8 mouse cellular contexts compared by ENCODE assay signal in genomic region chr11:102924557-102925350, GRCm38 (mm10). TPM values are rescaled to one million over a fixed set of nuclear protein-coding genes. Genes with fewer than 3 reads are reported as not detected.
A peak's percentile ranks its signal among the peaks of the same experiment; 100 is the strongest.
DNase-seq lines count a peak whose midpoint lies in the region; ATAC-seq and TF ChIP-seq lines count a peak whose summit lies in the region.

Gene Kif18b, minus strand, starts transcription at chr11:102925124.

- H3K27ac ChIP-seq in hindbrain, embryonic 13.5 days = peak within 1 kb of the TSS; percentile 76

- H3K4me2 ChIP-seq in hindbrain, embryonic 13.5 days = peak within 1 kb of the TSS; percentile 81

- under 1% methylated on average over 62 of the region's 62 CpGs for WGBS in hindbrain, embryonic 13.5 days

- peak; percentile 71 for ATAC-seq in Patski
- ATAC-seq in hindbrain, embryonic 13.5 days (ENCODE audit: low FRiP score) = peak; percentile 86

- in situ Hi-C loops in Patski (cut with MboI; ENCODE audit: low pct_unique_long_range_greater_than_20kb) = loop anchor here (5.0 kb wide), 1 partner anchor 63 kb away; no protein-coding TSS in a partner anchor

- no peaks in the 10 kb centered on the region for H3K27me3 ChIP-seq in Patski
- peaks cover 5% of the 10 kb centered on the region; the same call in 1 of the 2 replicates for H3K27me3 ChIP-seq in hindbrain, embryonic 13.5 days

- peak; percentile 75 for DNase-seq in Patski (ENCODE audit: low read depth, low spot score)
- peak; percentile 95 to 96 for DNase-seq in cerebellum, postnatal 14 days
- DNase-seq in frontal cortex, postnatal 14 days (ENCODE audit: low spot score in 2 of 2) = peak; percentile 89 to 91
- peak; percentile 78 to 85 for DNase-seq in layer of hippocampus, postnatal 25 days (ENCODE audit: extremely low spot score in 1 of 2, low spot score in 1 of 2)
- peak; percentile 95 for DNase-seq in lung, postnatal 25 days (ENCODE audit: low spot score)
- peak; percentile 99 for DNase-seq in retina, embryonic 14.5 days (ENCODE audit: low spot score)
- DNase-seq in thymus, postnatal 4 days = peak; percentile 94

- H3K4me3 ChIP-seq in hindbrain, embryonic 13.5 days = peak within 1 kb of the TSS; percentile 60

- H3K4me1 ChIP-seq in hindbrain, embryonic 13.5 days (replicated peaks) = peaks cover 25% of the 10 kb centered on the region

- H3K9ac ChIP-seq in hindbrain, embryonic 13.5 days = peak within 1 kb of the TSS; percentile 66

- H3K9me3 ChIP-seq in hindbrain, embryonic 13.5 days = no peaks in the 10 kb centered on the region

- no peak for TF ChIP-seq CTCF in Patski (IDR thresholded peaks at IDR 0.05)

- CTCF ChIA-PET in Patski (lab: Charles Lee) = interaction anchor here (1.1 to 5.0 kb wide), 4 partner anchors 11 to 38 kb away, joined by 3 to 19 read pairs (median 10); partner anchors contain the start of gene Gfap

- POLR2A ChIA-PET in Patski (lab: Charles Lee) = interaction anchor here (1.1 kb wide), 1 partner anchor 10 kb away, joined by 3 read pairs; no protein-coding TSS in a partner anchor

- H3K36me3 ChIP-seq in hindbrain, embryonic 13.5 days = no peaks in the 10 kb centered on the region

RNA-seq across cellular contexts. Expression of gene Kif18b, which starts in this region (rescaled TPM):
- 13.4 TPM for polyA plus RNA-seq in Patski (2021)
- 2.4 and 2.6 TPM in 2 replicates for polyA plus RNA-seq in hindbrain, embryonic 13.5 days (2015; fragmentation: Nextera tagmentation; extraction: Ambion mirVana)
- total RNA-seq in layer of hippocampus, postnatal 25 days (2021) = under 1 TPM; 0.35 to 0.44 TPM

Comparison
In these comparisons a context has a peak if more than half of its experiments do, and no peak if none do; other contexts are left out.
1. Peak in every context shown above with its lines: DNase-seq, ATAC-seq, H3K4me3 ChIP-seq and H3K27ac ChIP-seq.
2. Peak in DNase-seq in layer of hippocampus, postnatal 25 days; RNA of the gene not detected or under 1 TPM.